ENCODE assay signal across 9 mouse cellular contexts in the genomic region with DNA sequence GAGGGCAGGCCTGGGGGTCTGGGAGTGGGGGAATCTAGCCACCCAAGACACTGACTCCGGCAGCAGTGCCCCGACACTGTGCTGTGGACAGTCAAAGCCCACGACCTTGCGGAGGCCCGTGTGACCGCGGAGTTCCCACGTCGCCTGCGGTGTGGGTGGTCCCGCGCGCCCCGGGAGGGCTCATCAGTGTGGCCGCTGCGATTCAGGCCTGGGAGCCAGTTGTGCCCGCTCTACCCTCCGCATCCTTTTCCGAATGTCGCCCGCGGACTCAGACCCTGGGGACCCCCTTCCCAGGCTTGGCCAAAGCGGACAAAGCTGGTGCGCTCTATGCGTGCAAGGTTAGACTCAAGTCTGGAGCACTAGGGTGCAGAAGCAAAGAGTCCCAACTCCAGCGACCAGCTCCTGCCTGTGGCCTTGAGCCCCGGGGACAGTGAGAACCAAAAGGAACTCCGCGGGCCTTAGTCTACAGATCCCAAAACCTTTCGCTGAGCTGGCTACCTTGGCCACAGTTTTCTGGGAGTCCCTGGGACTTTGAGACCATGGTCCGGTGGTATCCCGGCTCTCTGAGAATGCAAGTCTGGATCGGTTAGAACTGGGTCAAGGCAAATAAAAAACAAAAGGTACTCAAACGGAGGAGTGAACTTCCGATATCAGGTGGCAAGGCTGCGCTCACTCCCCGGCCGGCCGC.
A peak's percentile ranks its signal among the peaks of the same experiment; 100 is the strongest.
DNase-seq lines count a peak whose midpoint lies in the region; ATAC-seq and TF ChIP-seq lines count a peak whose summit lies in the region.
"Had no signal": no experiment of that assay in that cellular context is flagged by ENCODE, and none has a peak within 500 bp of the region (broad histone marks: within the 10 kb centered on the region; RNA-seq: fewer than 3 reads in every experiment).

No protein-coding gene starts in this region.

- H3K9ac ChIP-seq in lung, embryonic 14.5 days = no peak overlapping the region
- peak overlapping the region; percentile 38 for H3K9ac ChIP-seq in forebrain, embryonic 16.5 days (replicated peaks; ENCODE audit: low read depth, low read length)
- no peak overlapping the region for H3K9ac ChIP-seq in liver, embryonic 12.5 days
- no peak overlapping the region for H3K9ac ChIP-seq in stomach, postnatal 0 days (ENCODE audit: low read length)

- no peak for TF ChIP-seq CTCF in lung, embryonic 14.5 days (IDR thresholded peaks at IDR 0.05; ENCODE audit: low read depth)
- no peak for TF ChIP-seq CTCF in stomach, postnatal 0 days (IDR thresholded peaks at IDR 0.05; ENCODE audit: low read depth)
- TF ChIP-seq CTCF in cerebellum, adult 2 months (IDR thresholded peaks at IDR 0.05; ENCODE audit: borderline replicate concordance, insufficient read depth, low read depth, low read length) = no peak

- no peak for DNase-seq in lung, embryonic 14.5 days
- no peak for DNase-seq in lung, postnatal 25 days (ENCODE audit: low spot score)
- no peak for DNase-seq in stomach, postnatal 0 days (ENCODE audit: low spot score)
- no peak for DNase-seq in right cerebral cortex, postnatal 10 days (ENCODE audit: low spot score in 2 of 2)
- DNase-seq in cerebellum, adult 2 months = no peak
- DNase-seq in ovary, postnatal 10 days (ENCODE audit: low spot score) = no peak

- no peaks in the 10 kb centered on the region for H3K36me3 ChIP-seq in lung, embryonic 14.5 days (ENCODE audit: insufficient read depth)
- no peaks in the 10 kb centered on the region for H3K36me3 ChIP-seq in forebrain, embryonic 16.5 days (ENCODE audit: control insufficient read depth, insufficient read depth)
- no peaks in the 10 kb centered on the region for H3K36me3 ChIP-seq in liver, embryonic 12.5 days
- H3K36me3 ChIP-seq in stomach, postnatal 0 days (ENCODE audit: control insufficient read depth, insufficient read depth, low read length) = no peaks in the 10 kb centered on the region

- TF ChIP-seq POLR2A in cerebellum, adult 2 months (IDR thresholded peaks at IDR 0.05; ENCODE audit: borderline replicate concordance, insufficient read depth, low read length) = no peak

- TF ChIP-seq EP300 in stomach, postnatal 0 days (optimal IDR thresholded peaks at IDR 0.05) = no peak

- no peak overlapping the region for H3K27ac ChIP-seq in lung, embryonic 14.5 days (ENCODE audit: low read depth)
- peak overlapping the region; percentile 69 for H3K27ac ChIP-seq in forebrain, embryonic 16.5 days (ENCODE audit: low read length)
- H3K27ac ChIP-seq in liver, embryonic 12.5 days = no peak overlapping the region
- H3K27ac ChIP-seq in stomach, postnatal 0 days (replicated peaks) = no peak overlapping the region
- H3K27ac ChIP-seq in cerebellum, adult 2 months (ENCODE audit: insufficient read depth, low read length) = no peak overlapping the region

- peaks cover 56% of the 10 kb centered on the region for H3K27me3 ChIP-seq in lung, embryonic 14.5 days (ENCODE audit: insufficient read depth, low read length)
- H3K27me3 ChIP-seq in forebrain, embryonic 16.5 days (replicated peaks; ENCODE audit: control insufficient read depth, insufficient read depth, low read length) = peaks cover 45% of the 10 kb centered on the region
- H3K27me3 ChIP-seq in liver, embryonic 12.5 days (replicated peaks) = peaks cover 78% of the 10 kb centered on the region
- H3K27me3 ChIP-seq in stomach, postnatal 0 days (ENCODE audit: control insufficient read depth, insufficient read depth, low read length) = peaks cover 20% of the 10 kb centered on the region
- H3K27me3 ChIP-seq in cerebellum, adult 2 months (ENCODE audit: control insufficient read depth, insufficient read depth, low read length) = peaks cover 2% of the 10 kb centered on the region; the same call in 1 of the 2 replicates
- H3K27me3 ChIP-seq: Patski had no signal

- H3K9me3 ChIP-seq in lung, embryonic 14.5 days (ENCODE audit: low read depth, low read length) = no peaks in the 10 kb centered on the region
- no peaks in the 10 kb centered on the region for H3K9me3 ChIP-seq in forebrain, embryonic 16.5 days (ENCODE audit: control insufficient read depth, low read length)
- no peaks in the 10 kb centered on the region for H3K9me3 ChIP-seq in liver, embryonic 12.5 days (replicated peaks)
- H3K9me3 ChIP-seq in stomach, postnatal 0 days (ENCODE audit: control insufficient read depth, low read length) = no peaks in the 10 kb centered on the region

- H3K4me2 ChIP-seq in lung, embryonic 14.5 days = peak overlapping the region; percentile 31
- H3K4me2 ChIP-seq in forebrain, embryonic 16.5 days (ENCODE audit: low read length) = peak overlapping the region; percentile 47
- 0 out of 2 replicates have a peak overlapping the region, but pooled peaks have one; percentile 38 for H3K4me2 ChIP-seq in liver, embryonic 12.5 days
- peak overlapping the region; percentile 11; the same call in 1 of the 2 replicates for H3K4me2 ChIP-seq in stomach, postnatal 0 days (replicated peaks; ENCODE audit: low read depth)

- ATAC-seq in lung, embryonic 14.5 days (ENCODE audit: insufficient read depth) = peak; percentile 21; the same call in 1 of the 2 replicates
- no peak for ATAC-seq in forebrain, embryonic 16.5 days
- ATAC-seq in liver, embryonic 12.5 days = no peak
- no peak for ATAC-seq in stomach, postnatal 0 days (ENCODE audit: low FRiP score, low TSS enrichment)
- ATAC-seq: Patski had no signal

- peak overlapping the region; percentile 9; the same call in 1 of the 2 replicates for H3K4me3 ChIP-seq in lung, embryonic 14.5 days (ENCODE audit: low read depth, low read length)
- H3K4me3 ChIP-seq in forebrain, embryonic 16.5 days (replicated peaks; ENCODE audit: low read length) = peak overlapping the region; percentile 29
- no peak overlapping the region; the same call in 1 of the 2 replicates for H3K4me3 ChIP-seq in liver, embryonic 12.5 days
- peak overlapping the region; percentile 12; the same call in 1 of the 2 replicates for H3K4me3 ChIP-seq in stomach, postnatal 0 days (ENCODE audit: low read depth, low read length)
- no peak overlapping the region for H3K4me3 ChIP-seq in cerebellum, adult 2 months (replicated peaks; ENCODE audit: insufficient read depth, low read depth, low read length)

- H3K4me1 ChIP-seq in lung, embryonic 14.5 days (ENCODE audit: insufficient read depth) = peaks cover 5% of the 10 kb centered on the region; the same call in 1 of the 2 replicates
- H3K4me1 ChIP-seq in forebrain, embryonic 16.5 days (replicated peaks; ENCODE audit: control insufficient read depth, insufficient read depth, low read length) = peaks cover 32% of the 10 kb centered on the region
- H3K4me1 ChIP-seq in liver, embryonic 12.5 days = no peaks in the 10 kb centered on the region
- H3K4me1 ChIP-seq in stomach, postnatal 0 days (replicated peaks; ENCODE audit: control insufficient read depth, insufficient read depth) = no peaks in the 10 kb centered on the region
- no peaks in the 10 kb centered on the region for H3K4me1 ChIP-seq in cerebellum, adult 2 months (ENCODE audit: control insufficient read depth, insufficient read depth, low read length)

- 3% methylated on average over 39 of the region's 39 CpGs for WGBS in lung, embryonic 14.5 days
- 3% methylated on average over 39 of the region's 39 CpGs for WGBS in forebrain, embryonic 16.5 days
- WGBS in liver, embryonic 12.5 days (ENCODE audit: insufficient replicate concordance) = 6% methylated on average over 39 of the region's 39 CpGs
- 10% methylated on average over 39 of the region's 39 CpGs for WGBS in stomach, postnatal 0 days
- 3% methylated on average over 39 of the region's 39 CpGs for WGBS in cerebellum, adult 2 months

Comparison
In these comparisons a context has a peak if more than half of its experiments do, and no peak if none do; other contexts are left out.
1. H3K4me3 ChIP-seq: peak in lung, embryonic 14.5 days (single experiment), forebrain, embryonic 16.5 days (single experiment) and stomach, postnatal 0 days (single experiment); none in liver, embryonic 12.5 days (single experiment) and cerebellum, adult 2 months (single experiment).
2. Peak in every context shown above with its lines, with median percentiles within 50 percentile points of each other: H3K4me2 ChIP-seq.